14 mouse cellular contexts compared by ENCODE assay signal in genomic region chr3:152721301-152721700, GRCm38 (mm10). TPM values are rescaled to one million over a fixed set of nuclear protein-coding genes. Genes with fewer than 3 reads are reported as not detected.
A peak's percentile ranks its signal among the peaks of the same experiment; 100 is the strongest.
DNase-seq lines count a peak whose midpoint lies in the region; ATAC-seq and TF ChIP-seq lines count a peak whose summit lies in the region.
"Had no signal": no experiment of that assay in that cellular context is flagged by ENCODE, and none has a peak within 500 bp of the region (broad histone marks: within the 10 kb centered on the region; RNA-seq: fewer than 3 reads in every experiment).

No protein-coding gene starts in this region.

- H3K9ac ChIP-seq in intestine, embryonic 14.5 days (ENCODE audit: low read length), result no peak overlapping the region
- no peak overlapping the region for H3K9ac ChIP-seq in intestine, embryonic 15.5 days

- no peak overlapping the region for H3K27ac ChIP-seq in intestine, embryonic 14.5 days (ENCODE audit: low read depth)
- H3K27ac ChIP-seq in intestine, embryonic 15.5 days, result no peak overlapping the region
- no peak overlapping the region for H3K27ac ChIP-seq in testis, adult 2 months (ENCODE audit: control insufficient read depth, insufficient read depth, low read depth, low read length)

- 0 out of 2 replicates have a peak, but pooled peaks cover 8% of the 10 kb centered on the region for H3K36me3 ChIP-seq in intestine, embryonic 14.5 days (ENCODE audit: control insufficient read depth, insufficient read depth, low read length)
- no peaks in the 10 kb centered on the region for H3K36me3 ChIP-seq in intestine, embryonic 15.5 days
- no peaks in the 10 kb centered on the region for H3K36me3 ChIP-seq in testis, adult 2 months (ENCODE audit: control insufficient read depth, insufficient read depth, low read length)

- no peaks in the 10 kb centered on the region for H3K9me3 ChIP-seq in intestine, embryonic 14.5 days (ENCODE audit: control insufficient read depth, low read length)
- no peaks in the 10 kb centered on the region for H3K9me3 ChIP-seq in intestine, embryonic 15.5 days

- WGBS in intestine, embryonic 14.5 days, result 79% methylated on average over 6 of the region's 6 CpGs
- 87% methylated on average over 6 of the region's 6 CpGs for WGBS in intestine, embryonic 15.5 days

- peak; percentile 38 for DNase-seq in intestine, embryonic 14.5 days (ENCODE audit: low spot score)
- no peak for DNase-seq in testis, postnatal 10 days (ENCODE audit: low spot score)
- DNase-seq in c-Kit-negative CD71-positive TER-119-positive erythroid progenitor cells, embryonic 14.5 days (ENCODE audit: low read depth, low spot score), result peak; percentile 24
- DNase-seq in T-cell, adult 2 months (ENCODE audit: low spot score), result no peak
- DNase-seq in right cerebral cortex, postnatal 14 days, result no peak
- DNase-seq: adrenal gland, postnatal 25 days; cerebellum, adult 9-11 months; heart, postnatal 36 days; kidney, postnatal 25 days; lung, postnatal 10 days; right cerebral cortex, postnatal 4 days had no signal

- no peak overlapping the region for H3K4me2 ChIP-seq in intestine, embryonic 14.5 days (ENCODE audit: low read length)
- no peak overlapping the region for H3K4me2 ChIP-seq in intestine, embryonic 15.5 days (replicated peaks)

- peak; percentile 64; the same call in 1 of the 2 replicates for TF ChIP-seq CTCF in testis, adult 2 months (IDR thresholded peaks at IDR 0.05; ENCODE audit: control insufficient read depth, insufficient read depth, insufficient replicate concordance, low read depth, low read length)

- no peak for ATAC-seq in intestine, embryonic 14.5 days (replicated peaks; ENCODE audit: low FRiP score, low TSS enrichment, low read depth)
- no peak for ATAC-seq in intestine, embryonic 15.5 days
- ATAC-seq: forebrain, embryonic 16.5 days had no signal

- TF ChIP-seq POLR2A in testis, adult 2 months (IDR thresholded peaks at IDR 0.05; ENCODE audit: control insufficient read depth, low read depth, low read length), result no peak

- H3K27me3 ChIP-seq in intestine, embryonic 14.5 days (replicated peaks; ENCODE audit: control insufficient read depth, insufficient read depth, low read length), result no peaks in the 10 kb centered on the region
- H3K27me3 ChIP-seq in intestine, embryonic 15.5 days (replicated peaks), result no peaks in the 10 kb centered on the region
- no peaks in the 10 kb centered on the region for H3K27me3 ChIP-seq in testis, adult 2 months (ENCODE audit: control insufficient read depth, insufficient read depth, low read length)

- no peak overlapping the region for H3K4me3 ChIP-seq in intestine, embryonic 14.5 days (ENCODE audit: low read depth, low read length)
- no peak overlapping the region for H3K4me3 ChIP-seq in intestine, embryonic 15.5 days (replicated peaks)
- no peak overlapping the region for H3K4me3 ChIP-seq in testis, adult 2 months (ENCODE audit: control insufficient read depth, low read depth, low read length)

- H3K4me1 ChIP-seq in intestine, embryonic 14.5 days (replicated peaks; ENCODE audit: control insufficient read depth, insufficient read depth, low read length), result no peaks in the 10 kb centered on the region
- H3K4me1 ChIP-seq in intestine, embryonic 15.5 days (replicated peaks), result no peaks in the 10 kb centered on the region
- H3K4me1 ChIP-seq in testis, adult 2 months (ENCODE audit: control insufficient read depth, insufficient read depth, low read length), result peaks cover 3% of the 10 kb centered on the region; the same call in 1 of the 2 replicates

RNA-seq across cellular contexts. Expression of gene Pigk, which starts 7.4 kb away (rescaled TPM):
- 41.8 and 42.9 TPM in 2 replicates for polyA plus RNA-seq in intestine, embryonic 14.5 days (2014; fragmentation: Nextera tagmentation; extraction: Ambion mirVana)
- polyA plus RNA-seq in intestine, embryonic 15.5 days (2015; fragmentation: Nextera tagmentation; extraction: Ambion mirVana), result 36.6 and 42.6 TPM in 2 replicates
- 23.9 and 34.6 TPM in 2 replicates for polyA plus RNA-seq in testis, adult 2 months (2012; rRNA removed)

RNA-seq across cellular contexts. Expression of gene Ak5, which starts 53.1 kb away (rescaled TPM):
- 3.2 and 3.6 TPM in 2 replicates for polyA plus RNA-seq in intestine, embryonic 14.5 days (2014; fragmentation: Nextera tagmentation; extraction: Ambion mirVana)
- 1.7 and 2.4 TPM in 2 replicates for polyA plus RNA-seq in intestine, embryonic 15.5 days (2015; fragmentation: Nextera tagmentation; extraction: Ambion mirVana)
- 1.2 and 1.4 TPM in 2 replicates for polyA plus RNA-seq in testis, adult 2 months (2012; rRNA removed)

Comparison
In these comparisons a context has a peak if more than half of its experiments do, and no peak if none do; other contexts are left out.
1. DNase-seq: peak in intestine, embryonic 14.5 days (single experiment) and c-Kit-negative CD71-positive TER-119-positive erythroid progenitor cells, embryonic 14.5 days (single experiment); none in testis, postnatal 10 days (single experiment), T-cell, adult 2 months (single experiment) and right cerebral cortex, postnatal 14 days (single experiment).